ENCODE assay signal across 14 mouse cellular contexts in genomic region chr5:141524801-141525715, GRCm38 (mm10).
DNase-seq lines count a peak whose midpoint lies in the region; ATAC-seq lines count a peak whose summit lies in the region.
"Had no signal": no experiment of that assay in that cellular context is flagged by ENCODE, and none has a peak within 500 bp of the region (broad histone marks: within the 10 kb centered on the region; RNA-seq: fewer than 3 reads in every experiment).

No protein-coding gene starts in this region.

- no peak overlapping the region for H3K4me3 ChIP-seq in hindbrain, embryonic 15.5 days
- no peak overlapping the region for H3K4me3 ChIP-seq in hindbrain, embryonic 11.5 days (ENCODE audit: low read depth, low read length)
- H3K4me3 ChIP-seq in midbrain, embryonic 16.5 days (ENCODE audit: low read depth, low read length) = no peak overlapping the region
- no peak overlapping the region for H3K4me3 ChIP-seq in midbrain, embryonic 13.5 days (replicated peaks)
- H3K4me3 ChIP-seq: intestine, embryonic 15.5 days; left cerebral cortex, adult 2 months; liver, embryonic 15.5 days; megakaryocyte, embryonic 14.5 days; stomach, embryonic 15.5 days had no signal

- peak; percentile 45 to 51 for DNase-seq in cerebellum, postnatal 10 days
- DNase-seq in cerebellum, postnatal 36 days = no peak
- no peak for DNase-seq in hindbrain, embryonic 11.5 days (ENCODE audit: low spot score)
- peak; percentile 58 for DNase-seq in mesoderm, embryonic 11.5 days (ENCODE audit: low read depth, low spot score)
- DNase-seq: B cell, adult 2 months had no signal

- H3K27me3 ChIP-seq in hindbrain, embryonic 15.5 days = no peaks in the 10 kb centered on the region
- no peaks in the 10 kb centered on the region for H3K27me3 ChIP-seq in hindbrain, embryonic 11.5 days (ENCODE audit: control insufficient read depth, insufficient read depth, low read length)
- H3K27me3 ChIP-seq in midbrain, embryonic 16.5 days (ENCODE audit: control insufficient read depth, insufficient read depth, low read depth, low read length) = no peaks in the 10 kb centered on the region
- H3K27me3 ChIP-seq in midbrain, embryonic 13.5 days = no peaks in the 10 kb centered on the region
- H3K27me3 ChIP-seq: intestine, embryonic 15.5 days; liver, embryonic 15.5 days; megakaryocyte, embryonic 14.5 days; stomach, embryonic 15.5 days had no signal

- H3K9me3 ChIP-seq in hindbrain, embryonic 15.5 days = no peaks in the 10 kb centered on the region
- H3K9me3 ChIP-seq in hindbrain, embryonic 11.5 days (ENCODE audit: control insufficient read depth, low read length) = no peaks in the 10 kb centered on the region
- H3K9me3 ChIP-seq in midbrain, embryonic 16.5 days (replicated peaks; ENCODE audit: control insufficient read depth, low read length, poor library complexity, severe bottlenecking) = no peaks in the 10 kb centered on the region
- H3K9me3 ChIP-seq in midbrain, embryonic 13.5 days = no peaks in the 10 kb centered on the region
- H3K9me3 ChIP-seq: intestine, embryonic 15.5 days; liver, embryonic 15.5 days; stomach, embryonic 15.5 days had no signal

- no peak for ATAC-seq in hindbrain, embryonic 15.5 days (ENCODE audit: low FRiP score, low read depth)
- no peak for ATAC-seq in hindbrain, embryonic 11.5 days (ENCODE audit: low FRiP score)
- ATAC-seq in midbrain, embryonic 16.5 days = no peak
- no peak for ATAC-seq in midbrain, embryonic 13.5 days
- no peak for ATAC-seq in monocyte, adult 5-6 weeks (replicated peaks; ENCODE audit: insufficient number of reproducible peaks, low FRiP score, low TSS enrichment, poor library complexity, severe bottlenecking)
- ATAC-seq: intestine, embryonic 15.5 days had no signal

- H3K9ac ChIP-seq in hindbrain, embryonic 15.5 days = no peak overlapping the region
- H3K9ac ChIP-seq in hindbrain, embryonic 11.5 days (ENCODE audit: low read depth, low read length) = no peak overlapping the region
- no peak overlapping the region for H3K9ac ChIP-seq in midbrain, embryonic 16.5 days (ENCODE audit: low read depth, low read length)
- H3K9ac ChIP-seq in midbrain, embryonic 13.5 days (replicated peaks) = no peak overlapping the region
- H3K9ac ChIP-seq: intestine, embryonic 15.5 days; liver, embryonic 15.5 days; stomach, embryonic 15.5 days had no signal

- peaks cover 15% of the 10 kb centered on the region for H3K4me1 ChIP-seq in hindbrain, embryonic 15.5 days (replicated peaks)
- no peaks in the 10 kb centered on the region for H3K4me1 ChIP-seq in hindbrain, embryonic 11.5 days (replicated peaks; ENCODE audit: control insufficient read depth, insufficient read depth, low read length)
- H3K4me1 ChIP-seq in midbrain, embryonic 16.5 days (ENCODE audit: control insufficient read depth, insufficient read depth, low read length) = peaks cover 12% of the 10 kb centered on the region
- H3K4me1 ChIP-seq in midbrain, embryonic 13.5 days (replicated peaks) = peaks cover 9% of the 10 kb centered on the region; the same call in 1 of the 2 replicates
- H3K4me1 ChIP-seq: intestine, embryonic 15.5 days; liver, embryonic 15.5 days; megakaryocyte, embryonic 14.5 days had no signal

- WGBS in hindbrain, embryonic 15.5 days = 38% methylated on average over 13 of the region's 13 CpGs
- WGBS in hindbrain, embryonic 11.5 days = 47% methylated on average over 13 of the region's 13 CpGs
- WGBS in midbrain, embryonic 16.5 days = 45% methylated on average over 13 of the region's 13 CpGs
- WGBS in midbrain, embryonic 13.5 days = 57% methylated on average over 13 of the region's 13 CpGs

- no peaks in the 10 kb centered on the region for H3K36me3 ChIP-seq in hindbrain, embryonic 15.5 days
- no peaks in the 10 kb centered on the region for H3K36me3 ChIP-seq in hindbrain, embryonic 11.5 days (ENCODE audit: control insufficient read depth, insufficient read depth, low read length)
- H3K36me3 ChIP-seq in midbrain, embryonic 16.5 days (ENCODE audit: control insufficient read depth, insufficient read depth, low read length) = no peaks in the 10 kb centered on the region
- H3K36me3 ChIP-seq in midbrain, embryonic 13.5 days = no peaks in the 10 kb centered on the region
- H3K36me3 ChIP-seq: intestine, embryonic 15.5 days; liver, embryonic 15.5 days; stomach, embryonic 15.5 days had no signal

- H3K4me2 ChIP-seq in hindbrain, embryonic 15.5 days = peak overlapping the region; percentile 39
- no peak overlapping the region for H3K4me2 ChIP-seq in hindbrain, embryonic 11.5 days (replicated peaks; ENCODE audit: low read depth, low read length)
- peak overlapping the region; percentile 14 for H3K4me2 ChIP-seq in midbrain, embryonic 16.5 days (ENCODE audit: low read length)
- no peak overlapping the region for H3K4me2 ChIP-seq in midbrain, embryonic 13.5 days (replicated peaks)
- H3K4me2 ChIP-seq: intestine, embryonic 15.5 days; liver, embryonic 15.5 days; stomach, embryonic 15.5 days had no signal

- no peak overlapping the region for H3K27ac ChIP-seq in hindbrain, embryonic 15.5 days (replicated peaks)
- H3K27ac ChIP-seq in hindbrain, embryonic 11.5 days (ENCODE audit: low read depth, low read length) = no peak overlapping the region
- H3K27ac ChIP-seq in midbrain, embryonic 16.5 days (ENCODE audit: low read length) = no peak overlapping the region
- no peak overlapping the region for H3K27ac ChIP-seq in midbrain, embryonic 13.5 days
- H3K27ac ChIP-seq: intestine, embryonic 15.5 days; left cerebral cortex, adult 2 months; liver, embryonic 15.5 days; stomach, embryonic 15.5 days had no signal

Comparison
In these comparisons a context has a peak if more than half of its experiments do, and no peak if none do; other contexts are left out.
1. DNase-seq: peak in cerebellum, postnatal 10 days (2 of 2) and mesoderm, embryonic 11.5 days (single experiment); none in cerebellum, postnatal 36 days (0 of 2) and hindbrain, embryonic 11.5 days (single experiment).
2. H3K4me2 ChIP-seq: peak in hindbrain, embryonic 15.5 days (single experiment) and midbrain, embryonic 16.5 days (single experiment); none in hindbrain, embryonic 11.5 days (single experiment) and midbrain, embryonic 13.5 days (single experiment).